Mouse (Mus musculus) brown adipose tissue, adult 24 weeks (tissue): ENCODE data around the gene Tbc1d9. TPM values are rescaled to one million over a fixed set of nuclear protein-coding genes. Genes with fewer than 3 reads are reported as not detected.

Source experiments
- H3K27ac ChIP-seq: fragments of 200-500 bp; replicated peaks from 2 replicates; pipeline ENCODE4 v1.5.1; 2012; ENCODE audit warnings: low read depth, mild to moderate bottlenecking, low read length
- H3K4me1 ChIP-seq: fragments of 200-500 bp; 2 replicates; pipeline ENCODE4 v1.6.1; 2012; ENCODE audit warnings: low read length, mixed read lengths; ENCODE audit not compliant: control insufficient read depth, insufficient read depth, insufficient read length
- H3K4me3 ChIP-seq: fragments of 200-500 bp; 2 replicates; pipeline ENCODE4 v1.5.1; 2012; ENCODE audit warnings: low read depth, mild to moderate bottlenecking, low read length, moderate library complexity; ENCODE audit not compliant: insufficient read depth
- polyA plus RNA-seq: library from polyadenylated mRNA; stranded (reverse); fragments of >200 nt; gene quantifications from 2 replicates; pipeline ENCODE4 v1.2.4, GENCODE M21; 2012; ENCODE audit not compliant: missing spikeins, insufficient read depth, insufficient read length

Tbc1d9 gene
- polyA plus RNA-seq, 1 experiment = 1.2 TPM

DNA sequence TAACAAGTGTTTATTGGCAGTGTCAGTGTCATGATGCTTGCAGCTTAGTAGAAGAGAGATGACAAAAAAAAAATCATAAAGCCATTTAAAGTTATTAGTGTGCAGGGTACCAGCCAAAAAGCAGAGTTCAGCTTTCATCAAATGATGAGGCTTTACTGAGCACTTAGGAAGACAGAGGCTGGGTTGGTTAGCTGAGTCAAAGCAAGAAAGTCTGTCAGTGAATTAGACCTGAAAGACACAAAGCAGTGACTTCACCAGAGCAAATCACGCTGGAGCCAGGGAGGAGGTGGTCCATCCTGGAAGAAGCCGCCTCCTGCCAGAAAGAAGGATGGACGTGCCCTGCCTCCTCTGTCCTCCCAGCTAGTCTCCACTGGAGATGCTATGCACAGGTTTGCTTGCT is 2.8 kb downstream of the Tbc1d9 start:
- Histone ChIP-seq H3K4me3 (no peak overlapping the region), H3K4me1 (no peaks in the 10 kb centered on the region), H3K27ac (no peak overlapping the region)

DNA sequence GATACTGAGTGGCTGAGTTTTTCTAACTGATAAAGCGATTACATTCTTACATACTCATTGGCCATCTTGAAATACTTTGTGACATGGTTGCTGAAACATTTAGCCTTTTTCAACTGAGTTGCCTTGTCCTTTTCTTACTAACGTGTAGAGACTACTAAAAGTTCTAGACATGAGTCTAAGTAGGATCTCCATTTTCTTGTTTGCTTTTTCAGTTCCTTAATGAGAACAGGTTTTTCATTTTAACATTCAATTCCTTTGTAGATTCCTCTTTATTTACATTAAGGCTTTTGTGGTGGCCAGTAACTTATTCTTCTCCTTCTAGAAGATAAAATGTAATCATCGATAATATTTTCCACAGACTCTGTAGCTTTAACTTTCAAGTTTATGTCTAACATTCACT is 4.0 kb downstream of the Tbc1d9 start:
- Histone ChIP-seq H3K4me1 (no peaks in the 10 kb centered on the region), H3K4me3 (no peak overlapping the region), H3K27ac (no peak overlapping the region)

DNA sequence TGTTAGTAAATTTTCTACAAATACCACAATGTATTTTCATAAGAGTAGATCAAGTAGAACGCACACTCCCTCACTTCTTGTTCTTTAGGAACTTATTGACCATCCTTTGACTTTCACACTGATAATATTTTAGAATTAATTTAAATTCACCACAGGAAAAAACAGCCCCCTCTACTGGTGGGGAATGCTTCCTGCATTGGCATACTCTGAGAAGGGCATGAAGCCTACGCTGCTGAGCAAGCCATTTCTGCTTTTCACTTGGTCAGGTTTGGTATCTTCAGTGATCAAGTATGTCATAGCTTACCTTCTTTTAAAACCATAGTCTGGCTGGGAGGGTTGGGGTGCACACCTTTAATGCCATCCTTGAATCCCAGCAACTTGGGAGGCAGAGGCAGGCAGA is 4.6 kb downstream of the Tbc1d9 start:
- Histone ChIP-seq H3K27ac (no peak overlapping the region), H3K4me3 (no peak overlapping the region), H3K4me1 (no peaks in the 10 kb centered on the region)

DNA sequence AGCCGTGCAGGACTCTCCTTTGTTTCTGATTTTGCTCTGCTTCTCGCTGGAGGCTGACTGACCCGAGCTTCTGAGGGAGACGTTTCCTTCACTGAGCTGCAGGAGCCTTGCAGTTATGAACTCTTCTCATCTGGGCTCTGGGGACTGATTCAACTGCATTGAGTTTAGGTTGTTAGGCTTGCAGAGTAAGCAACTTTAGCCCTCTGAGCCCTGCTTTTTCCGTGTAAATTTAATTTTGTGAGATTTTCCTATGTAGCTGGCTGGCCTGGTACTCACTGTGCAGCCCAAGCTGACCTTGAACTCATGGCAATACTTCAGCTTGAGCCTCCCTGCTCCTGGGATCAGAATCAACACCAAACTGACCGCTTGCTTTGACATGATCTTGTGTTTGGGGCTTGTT is 5.7 kb downstream of the Tbc1d9 start:
- H3K4me1 ChIP-seq = no peaks in the 10 kb centered on the region
- no peak overlapping the region for H3K27ac ChIP-seq
- no peak overlapping the region for H3K4me3 ChIP-seq

DNA sequence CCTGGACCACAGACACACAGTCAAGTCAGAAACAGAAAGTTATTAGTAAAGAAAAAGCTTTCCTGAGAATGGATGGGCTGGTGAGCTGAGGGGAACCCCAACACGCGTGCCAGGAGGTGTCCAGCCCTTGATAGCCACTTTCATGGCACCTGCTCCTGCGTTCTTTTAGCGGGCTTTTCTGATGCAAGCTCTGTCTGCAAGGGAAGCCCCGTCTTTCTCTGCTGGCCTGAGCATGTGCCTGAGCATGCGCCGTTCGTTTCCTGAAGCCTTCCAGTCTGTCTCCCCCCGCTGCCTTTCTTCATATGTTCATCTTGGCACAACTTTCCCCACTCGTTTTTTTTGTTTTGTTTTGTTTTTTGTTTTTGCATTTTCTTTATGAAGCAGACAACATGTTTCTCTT is 10.5 kb downstream of the Tbc1d9 start:
- Histone ChIP-seq H3K27ac (no peak overlapping the region), H3K4me3 (no peak overlapping the region), H3K4me1 (no peaks in the 10 kb centered on the region)

DNA sequence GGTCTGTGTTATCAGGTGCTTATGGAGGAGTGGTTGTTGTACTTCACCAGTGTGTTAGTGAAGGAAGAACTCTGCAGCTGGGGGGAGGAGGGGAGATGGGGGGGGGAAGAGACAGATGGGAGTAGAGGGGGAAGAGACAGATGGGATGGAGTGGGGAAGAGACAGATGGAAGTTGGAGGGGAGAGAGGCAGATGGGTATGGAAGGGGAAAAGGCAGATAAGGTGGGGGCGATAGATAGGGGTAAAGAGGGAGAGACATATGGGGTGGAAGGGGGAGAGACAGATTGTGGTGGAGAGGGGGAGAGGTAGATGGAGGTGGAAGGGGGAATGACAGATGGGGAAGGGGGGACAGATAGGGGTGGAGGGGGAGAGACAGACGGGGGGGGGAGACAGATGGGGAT is 11.6 kb downstream of the Tbc1d9 start:
- no peak overlapping the region for H3K4me3 ChIP-seq
- no peaks in the 10 kb centered on the region for H3K4me1 ChIP-seq
- H3K27ac ChIP-seq = no peak overlapping the region

DNA sequence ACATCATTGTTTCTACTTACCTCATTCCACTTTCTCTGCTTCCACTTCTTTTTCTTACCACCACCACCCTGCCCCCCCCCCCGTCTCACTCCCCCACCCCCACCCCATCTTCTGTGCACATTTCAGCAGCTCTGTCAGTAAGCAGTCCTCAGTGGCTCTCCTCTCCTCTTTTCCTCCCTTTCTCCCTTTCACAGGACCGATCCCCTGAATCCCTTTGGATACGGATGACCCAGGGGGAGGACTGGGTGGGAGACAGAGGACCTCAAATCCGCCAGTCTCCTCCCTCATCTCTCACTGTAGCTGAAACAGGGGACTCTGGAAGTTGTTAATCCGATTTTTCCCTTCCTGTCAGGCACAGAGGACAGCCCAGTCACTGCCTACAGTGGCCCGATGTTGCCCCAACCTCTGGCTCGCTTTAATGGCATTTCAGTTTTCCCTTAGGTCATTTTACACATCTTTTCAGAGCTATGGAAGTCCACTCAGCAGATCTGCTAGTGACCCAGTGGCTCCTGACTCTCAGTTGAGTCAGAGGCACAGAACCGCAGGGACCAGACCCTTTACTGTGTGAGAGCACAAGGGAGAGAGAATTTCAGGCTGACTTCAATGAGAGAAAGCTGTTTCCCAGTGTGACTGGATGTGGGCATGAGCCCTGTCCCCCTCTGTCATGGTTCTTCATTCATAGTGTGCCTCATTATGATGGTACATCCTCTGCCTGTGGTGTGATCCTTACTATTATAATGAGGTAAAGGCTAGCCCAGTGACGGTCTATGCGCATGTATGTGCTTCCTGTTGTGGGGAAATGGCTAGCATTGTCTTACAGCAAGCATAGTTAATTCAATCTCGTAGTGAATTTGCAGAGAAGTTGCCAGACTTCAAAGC is 12.4 kb downstream of the Tbc1d9 start:
- Histone ChIP-seq H3K4me3 (no peak overlapping the region), H3K4me1 (no peaks in the 10 kb centered on the region), H3K27ac (no peak overlapping the region)

DNA sequence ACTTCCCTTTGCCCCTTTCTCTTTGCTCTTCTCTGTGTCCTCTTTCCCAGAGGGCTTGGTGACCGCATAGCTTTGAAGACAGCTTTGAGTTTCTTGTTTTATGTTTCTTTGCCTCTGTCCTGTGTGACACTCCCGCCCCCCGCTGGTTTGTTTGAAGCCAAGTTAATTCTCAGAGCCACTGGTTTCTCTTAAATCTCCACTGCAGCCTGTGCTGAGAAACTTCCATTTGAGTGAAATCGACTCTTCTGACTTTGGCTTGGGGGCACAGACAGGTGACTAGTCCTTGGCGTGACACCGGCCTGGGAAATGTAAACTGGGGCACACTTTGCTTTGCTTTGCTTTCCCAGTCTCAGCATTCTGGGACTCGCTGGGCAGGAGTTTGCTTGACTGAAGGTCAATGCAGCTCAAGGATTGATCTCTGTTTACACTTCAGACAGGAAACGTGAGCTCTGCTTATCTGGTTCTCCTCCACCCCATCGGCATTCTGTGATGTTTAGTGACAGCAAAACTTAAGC is 13.1 kb downstream of the Tbc1d9 start:
- no peak overlapping the region for H3K27ac ChIP-seq
- no peaks in the 10 kb centered on the region for H3K4me1 ChIP-seq
- no peak overlapping the region for H3K4me3 ChIP-seq

DNA sequence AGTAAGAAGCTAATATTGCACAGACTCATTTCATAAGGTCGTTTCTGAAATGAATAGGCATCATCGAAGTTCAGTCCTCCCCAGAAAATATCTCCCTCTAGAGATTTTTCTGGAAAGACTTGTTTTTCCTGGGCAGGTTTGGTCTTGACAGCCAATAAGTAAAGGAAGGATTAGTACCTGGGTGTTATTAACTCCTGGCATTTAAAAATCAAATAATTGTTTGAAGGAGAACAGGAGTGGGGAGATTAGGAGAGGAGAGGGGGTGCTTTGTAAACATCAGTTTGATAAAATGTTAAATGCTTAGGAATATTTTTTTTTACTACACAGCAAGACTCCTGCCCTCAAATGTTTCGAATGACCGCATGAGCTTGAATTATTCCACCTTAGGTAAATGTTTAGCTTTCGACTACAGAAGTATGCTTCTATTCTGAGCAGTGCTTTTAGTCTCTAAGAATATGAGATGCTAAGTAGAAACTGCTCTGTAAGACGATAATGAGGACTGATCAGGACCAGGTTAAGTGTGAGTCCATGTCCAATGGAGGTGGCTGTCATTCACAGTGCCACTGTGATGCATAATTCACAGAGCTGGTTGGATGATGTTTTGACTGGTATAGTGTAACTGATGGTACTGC is 16.8 kb downstream of the Tbc1d9 start:
- H3K4me3 ChIP-seq = no peak overlapping the region
- no peak overlapping the region for H3K27ac ChIP-seq
- no peaks in the 10 kb centered on the region for H3K4me1 ChIP-seq

DNA sequence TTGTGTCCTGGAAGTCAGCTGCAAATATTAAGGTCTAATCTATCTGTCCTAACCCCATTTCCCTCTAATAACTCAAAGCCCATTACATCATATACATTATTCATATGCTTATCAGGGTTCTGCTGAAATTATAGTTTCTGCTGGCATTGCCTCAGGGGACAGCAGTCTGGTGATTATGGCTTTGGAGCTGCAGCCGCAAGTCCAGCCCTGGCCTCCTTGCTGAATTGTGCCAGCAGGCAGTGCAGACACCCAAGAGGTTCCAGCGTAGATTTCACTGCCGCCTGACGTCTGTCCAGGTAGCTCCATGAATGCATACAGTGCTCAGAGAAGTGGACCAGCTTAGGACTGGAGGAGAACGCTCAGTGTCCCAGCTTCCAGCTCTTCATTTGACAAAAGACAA is 17.6 kb downstream of the Tbc1d9 start:
- no peaks in the 10 kb centered on the region for H3K4me1 ChIP-seq
- H3K4me3 ChIP-seq = no peak overlapping the region
- H3K27ac ChIP-seq = no peak overlapping the region

DNA sequence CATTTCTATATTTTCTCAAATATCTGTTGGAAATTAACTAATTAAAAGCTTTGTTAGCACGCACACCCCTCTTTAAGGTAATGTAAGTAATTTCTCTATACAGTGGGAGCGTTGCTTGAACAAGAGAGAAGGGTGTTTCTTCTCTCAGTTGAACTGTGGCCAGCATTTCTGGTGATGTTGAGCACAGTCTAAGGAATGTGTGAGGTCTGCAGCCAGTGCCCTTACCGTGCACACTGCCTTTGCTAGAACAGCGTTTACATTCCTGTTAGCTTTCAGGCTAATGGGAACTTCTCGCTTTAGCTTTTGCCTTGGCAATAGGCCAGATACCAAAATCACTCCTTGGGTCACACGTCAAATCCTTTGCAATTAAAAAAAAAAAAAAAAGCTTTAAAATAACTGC is 21.2 kb downstream of the Tbc1d9 start:
- Histone ChIP-seq H3K4me1 (no peaks in the 10 kb centered on the region), H3K4me3 (no peak overlapping the region), H3K27ac (no peak overlapping the region)

DNA sequence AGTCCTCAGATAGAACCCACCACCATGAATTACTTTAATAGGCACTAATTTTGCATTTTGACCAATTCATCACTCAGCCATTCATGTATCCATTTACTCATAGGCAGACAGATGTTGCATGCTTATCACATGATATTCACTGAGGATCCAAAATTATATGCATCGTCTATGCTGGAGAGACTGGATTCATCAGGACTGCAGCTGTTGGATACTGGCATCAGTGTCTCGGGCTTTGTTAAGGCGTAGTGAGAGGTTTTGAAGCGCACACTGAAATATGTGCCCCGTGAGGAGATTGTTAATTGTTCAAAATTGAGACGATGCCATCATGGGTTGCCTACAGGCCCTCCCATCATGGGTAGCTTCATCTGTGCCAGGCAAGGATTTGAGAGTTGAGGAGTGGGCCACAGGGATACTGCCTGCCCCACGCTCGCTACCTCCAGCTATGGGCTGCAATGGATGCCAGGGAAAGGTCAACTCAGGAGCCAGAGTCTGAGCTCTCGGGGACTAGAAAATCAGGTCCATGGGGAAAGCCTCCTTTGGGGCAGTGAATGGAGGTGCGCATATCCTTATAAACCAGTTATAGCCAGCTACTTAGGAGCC is 22.3 kb downstream of the Tbc1d9 start:
- no peak overlapping the region for H3K4me3 ChIP-seq
- H3K4me1 ChIP-seq = no peaks in the 10 kb centered on the region
- no peak overlapping the region for H3K27ac ChIP-seq

DNA sequence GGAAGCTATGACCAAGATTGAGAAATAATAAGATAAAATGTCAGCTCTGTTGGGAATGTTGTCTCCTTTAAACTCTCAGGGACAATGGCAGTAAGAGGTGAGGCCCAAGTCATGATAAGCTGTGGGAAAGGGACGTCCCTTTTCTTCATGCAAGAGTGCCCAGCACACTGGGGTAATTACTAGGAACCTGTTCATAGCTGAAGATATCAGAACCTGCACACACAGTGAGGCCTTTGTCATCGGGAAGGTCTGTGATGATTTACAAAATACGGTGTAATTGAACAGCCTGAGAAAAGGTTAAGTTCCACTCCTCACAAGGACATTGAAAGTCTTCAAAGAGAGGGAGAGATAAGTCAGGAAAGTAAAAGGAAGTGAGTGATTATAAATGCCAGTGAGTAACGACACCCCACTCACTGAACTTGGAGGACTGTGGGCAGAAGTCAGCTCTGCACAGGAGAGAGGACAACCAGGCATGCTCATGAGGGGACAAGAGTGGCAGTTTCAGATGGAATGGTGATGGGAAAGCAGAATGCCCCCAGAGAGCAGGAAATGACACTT is 24.5 kb downstream of the Tbc1d9 start:
- Histone ChIP-seq H3K4me3 (no peak overlapping the region), H3K27ac (no peak overlapping the region), H3K4me1 (no peaks in the 10 kb centered on the region)

DNA sequence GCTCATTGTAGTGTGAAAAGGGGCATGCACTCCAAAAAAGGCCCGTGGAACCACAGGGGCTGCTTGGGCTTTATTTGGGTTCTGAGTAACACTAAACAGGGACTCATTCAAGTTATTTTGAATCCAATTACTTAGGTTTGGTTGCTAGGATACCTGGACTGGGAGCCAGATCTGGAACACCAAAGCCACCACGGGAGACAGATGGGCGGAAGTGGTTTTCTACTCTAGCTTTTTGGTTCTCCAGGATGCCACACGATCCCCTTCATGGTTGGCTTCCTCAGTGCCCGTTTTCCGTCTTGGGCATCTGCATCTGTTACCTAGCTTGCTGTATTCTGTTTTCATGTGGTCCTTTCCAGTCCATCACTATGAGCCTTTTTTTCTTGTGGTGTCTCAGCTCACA is 30.9 kb downstream of the Tbc1d9 start:
- no peaks in the 10 kb centered on the region for H3K4me1 ChIP-seq
- no peak overlapping the region for H3K4me3 ChIP-seq
- no peak overlapping the region for H3K27ac ChIP-seq

DNA sequence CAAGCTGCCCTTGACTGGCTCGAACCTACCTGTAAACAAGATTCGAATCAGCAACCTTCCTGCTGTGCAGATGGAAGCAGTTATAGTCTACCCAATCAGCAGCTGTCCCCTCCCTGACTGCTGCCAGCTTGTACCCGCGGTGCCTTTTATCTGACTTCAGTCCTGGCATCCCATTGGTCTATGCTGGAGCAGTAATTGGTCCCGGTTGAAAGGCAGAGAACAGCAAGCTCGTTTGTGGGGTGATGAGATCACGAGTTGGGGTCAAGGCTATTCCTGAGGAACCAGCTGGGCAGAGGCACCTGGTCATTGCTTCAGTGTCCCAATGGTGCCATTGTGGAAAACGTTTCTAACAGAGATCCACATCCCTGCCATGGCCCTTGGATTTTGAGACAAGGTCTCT is 34.6 kb downstream of the Tbc1d9 start:
- Histone ChIP-seq H3K4me1 (no peaks in the 10 kb centered on the region), H3K4me3 (no peak overlapping the region), H3K27ac (no peak overlapping the region)
